Mouse (Mus musculus) ES-E14 (cell line): Measurements from ENCODE around the gene Slc31a2. TPM values are rescaled to one million over a fixed set of nuclear protein-coding genes. Genes with fewer than 3 reads are reported as not detected.

Experiments used
- DNase-seq: peaks from one replicate; pipeline ENCODE4 v3.0.0-alpha.2; 2013; ENCODE audit warnings: low read depth, low spot score
- H3K27ac ChIP-seq: 2 replicates; pipeline ENCODE4 v1.5.1; 2012; ENCODE audit warnings: low read depth, mild to moderate bottlenecking, low read length, moderate library complexity, mixed read lengths; ENCODE audit not compliant: poor library complexity, insufficient read depth, severe bottlenecking
- H3K36me3 ChIP-seq: 2 replicates; pipeline ENCODE4 v1.6.1; 2012; ENCODE audit warnings: mild to moderate bottlenecking, low read length, moderate library complexity, mixed read lengths; ENCODE audit not compliant: control insufficient read depth, poor library complexity, insufficient read depth, severe bottlenecking
- H3K4me1 ChIP-seq, 2 experiments: fragments of 150-350 bp in 1 of 2; sonication (generic) in 1 of 2; 2 replicates each; pipeline ENCODE4 v1.6.1; 2012; ENCODE audit warnings: low read length in 2 of 2, mild to moderate bottlenecking in 1 of 2, mixed read lengths in 1 of 2; ENCODE audit not compliant: control insufficient read depth in 2 of 2, insufficient read depth in 2 of 2, poor library complexity in 1 of 2
- H3K4me3 ChIP-seq, 2 experiments: fragments of 150-350 bp in 1 of 2; sonication (generic) in 1 of 2; 2 replicates each; pipeline ENCODE4 v1.5.1; 2012; ENCODE audit warnings: low read length in 2 of 2, low read depth in 1 of 2, mild to moderate bottlenecking in 1 of 2, mixed read lengths in 1 of 2; ENCODE audit not compliant: insufficient read depth in 1 of 2, poor library complexity in 1 of 2, severe bottlenecking in 1 of 2
- H3K9ac ChIP-seq: 2 replicates; pipeline ENCODE4 v1.6.1; 2012; ENCODE audit warnings: low read depth, mild to moderate bottlenecking, low read length, mixed read lengths; ENCODE audit not compliant: poor library complexity, insufficient read depth, severe bottlenecking
- H3K9me3 ChIP-seq: fragments of 150-350 bp; sonication (generic); 2 replicates; pipeline ENCODE4 v1.6.1; 2012; ENCODE audit warnings: low read depth, mild to moderate bottlenecking, low read length; ENCODE audit not compliant: control insufficient read depth, insufficient read depth
- CHD2 ChIP-seq: IDR thresholded peaks from 2 replicates; pipeline ENCODE4 v1.6.1; 2014; ENCODE audit warnings: mild to moderate bottlenecking, low read depth, low read length, inconsistent platforms
- HCFC1 ChIP-seq: IDR thresholded peaks from 2 replicates; pipeline ENCODE4 v1.6.1; 2012; ENCODE audit warnings: low read length, inconsistent platforms, borderline replicate concordance; ENCODE audit not compliant: insufficient read depth
- MAFK ChIP-seq: IDR thresholded peaks from 2 replicates; pipeline ENCODE4 v1.6.1; 2014; ENCODE audit warnings: mild to moderate bottlenecking, low read depth, low read length, inconsistent platforms; ENCODE audit not compliant: insufficient read depth
- ZC3H11A ChIP-seq: IDR thresholded peaks from 2 replicates; pipeline ENCODE4 v1.6.1; 2012; ENCODE audit warnings: low read depth, mild to moderate bottlenecking, inconsistent platforms, low read length, borderline replicate concordance
- ZNF384 ChIP-seq: IDR thresholded peaks from 2 replicates; pipeline ENCODE4 v1.6.1; 2012; ENCODE audit warnings: low read depth, low read length, inconsistent platforms
- in situ Hi-C, 2 experiments: fragments of 600-800 bp; cut with MboI; formaldehyde crosslinking; loops; one replicate each; pipeline ENCODE4 v1.15.1; 2025; ENCODE audit warnings: low sequenced_read_pairs in 2 of 2, inconsistent platforms in 1 of 2; ENCODE audit not compliant: unreplicated experiment in 2 of 2
- total RNA-seq: library from RNA; depleted of rRNA; stranded (reverse); fragments of 300-350 nt; gene quantifications from 2 replicates; pipeline ENCODE4 v1.2.3, GENCODE M21; 2012

The Slc31a2 gene
- total RNA-seq, 1 experiment: 16.5 TPM

DNA sequence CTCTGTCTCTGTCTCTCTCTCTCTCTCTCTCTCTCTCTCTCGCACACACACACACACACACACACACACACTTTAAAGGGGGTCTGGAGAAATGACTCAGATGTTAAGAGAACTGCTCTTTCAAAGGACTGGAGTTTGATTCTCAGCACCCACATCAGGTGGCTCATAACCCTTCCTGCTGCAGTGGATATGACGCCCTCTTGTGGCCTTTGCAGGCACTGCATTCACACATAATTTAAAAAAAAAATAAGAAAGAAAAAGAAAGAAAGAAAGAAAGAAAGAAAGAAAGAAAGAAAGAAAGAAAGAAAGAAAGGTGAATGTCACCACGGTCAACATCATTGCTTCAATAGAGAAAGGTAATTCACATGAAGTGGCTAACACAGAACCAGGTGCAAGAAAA is 14.9 kb downstream of the Slc31a2 start:
- no peaks in the 10 kb centered on the region for H3K9me3 ChIP-seq
- no peak overlapping the region for H3K4me3 ChIP-seq
- DNase-seq: no peak
- no peak overlapping the region for H3K27ac ChIP-seq
- TF ChIP-seq HCFC1 (no peak), ZNF384 (peak; percentile 62; the same call in 1 of the 2 replicates)
- in situ Hi-C loops: no loop called here
- H3K36me3 ChIP-seq: no peaks in the 10 kb centered on the region
- no peak overlapping the region for H3K9ac ChIP-seq
- peaks cover 0 to 13% of the 10 kb centered on the region in 2 experiments; a peak in 3 of 4 replicates for H3K4me1 ChIP-seq

DNA sequence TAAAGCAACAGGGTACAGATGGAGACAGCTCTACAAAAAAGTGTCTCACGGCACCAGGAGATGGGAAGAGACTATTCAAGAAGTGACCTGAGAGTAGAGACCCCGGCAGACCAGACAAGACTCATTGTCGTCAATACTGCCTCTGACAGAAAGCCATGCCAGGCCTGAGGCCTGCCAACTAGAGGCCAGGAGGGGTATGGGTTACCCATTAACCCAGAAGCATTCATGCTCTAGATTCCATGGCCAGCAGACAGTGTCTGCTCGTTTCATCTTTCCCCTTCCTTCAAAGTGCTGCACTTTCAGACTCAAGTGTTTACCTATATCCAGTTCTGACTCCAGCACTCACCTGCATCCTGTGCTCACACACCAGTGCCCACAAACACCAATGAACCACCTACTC is 15.7 kb downstream of the Slc31a2 start:
- peaks cover 0 to 13% of the 10 kb centered on the region in 2 experiments; a peak in 3 of 4 replicates for H3K4me1 ChIP-seq
- H3K4me3 ChIP-seq: no peak overlapping the region
- no peaks in the 10 kb centered on the region for H3K36me3 ChIP-seq
- no peak overlapping the region for H3K27ac ChIP-seq
- in situ Hi-C loops: no loop called here
- no peaks in the 10 kb centered on the region for H3K9me3 ChIP-seq
- DNase-seq: no peak
- TF ChIP-seq MAFK: no peak
- no peak for TF ChIP-seq HCFC1
- no peak for TF ChIP-seq ZNF384
- no peak for TF ChIP-seq CHD2
- no peak overlapping the region for H3K9ac ChIP-seq

DNA sequence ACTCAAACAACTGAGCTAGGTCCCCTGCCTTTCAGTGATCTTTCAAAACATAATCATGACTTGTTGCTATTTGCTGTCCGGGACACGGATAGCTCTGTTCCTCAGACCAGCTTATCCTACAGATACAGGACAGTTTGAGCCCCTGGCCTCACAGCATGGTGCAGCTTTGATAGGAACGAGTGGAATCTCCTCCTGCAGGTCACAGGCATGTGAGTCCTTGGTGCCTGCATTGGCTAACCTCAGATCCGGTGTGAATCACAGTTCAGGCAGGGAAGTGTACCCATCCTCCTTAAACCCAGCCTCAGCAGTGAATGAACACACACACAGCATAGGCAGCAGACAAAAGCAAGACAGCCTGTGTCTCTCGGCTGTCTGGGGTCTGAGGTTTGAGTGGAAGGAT is 19.0 kb downstream of the Slc31a2 start:
- Histone ChIP-seq H3K9me3 (no peaks in the 10 kb centered on the region), H3K4me1 (peaks cover 0 to 12% of the 10 kb centered on the region in 2 experiments; a peak in 2 of 4 replicates), H3K4me3 (no peak overlapping the region), H3K9ac (no peak overlapping the region), H3K36me3 (no peaks in the 10 kb centered on the region), H3K27ac (no peak overlapping the region)
- DNase-seq: no peak
- in situ Hi-C loops: no loop called here
- TF ChIP-seq HCFC1 (no peak), CHD2 (no peak), MAFK (no peak), ZNF384 (no peak), ZC3H11A (no peak)

DNA sequence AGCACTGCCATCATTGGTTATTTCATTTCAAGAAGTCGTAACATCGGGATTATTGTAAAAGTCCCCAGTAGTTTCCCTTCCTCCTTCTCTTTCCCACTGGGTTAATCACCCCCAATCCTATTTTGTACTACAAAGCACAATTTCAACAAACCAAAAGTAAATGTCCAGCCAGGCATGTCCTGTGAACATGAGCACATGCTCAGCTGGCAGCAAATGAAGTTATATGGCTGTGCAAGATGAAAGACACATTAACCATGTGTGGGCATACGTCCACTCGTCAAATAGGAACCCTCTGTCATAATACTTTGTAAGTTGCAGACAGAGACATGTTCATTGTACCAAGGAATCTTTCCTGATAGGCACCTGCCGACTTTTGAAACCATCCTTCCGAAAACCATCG is 20.6 kb downstream of the Slc31a2 start:
- DNase-seq: no peak
- no peaks in the 10 kb centered on the region for H3K9me3 ChIP-seq
- H3K27ac ChIP-seq: no peak overlapping the region
- TF ChIP-seq HCFC1 (no peak), ZC3H11A (no peak), ZNF384 (no peak), CHD2 (no peak), MAFK (no peak)
- no peaks in the 10 kb centered on the region for H3K36me3 ChIP-seq
- H3K4me1 ChIP-seq: peaks cover 0 to 15% of the 10 kb centered on the region in 2 experiments; a peak in 2 of 4 replicates
- H3K9ac ChIP-seq: no peak overlapping the region
- no peak overlapping the region for H3K4me3 ChIP-seq
- in situ Hi-C loops: no loop called here

DNA sequence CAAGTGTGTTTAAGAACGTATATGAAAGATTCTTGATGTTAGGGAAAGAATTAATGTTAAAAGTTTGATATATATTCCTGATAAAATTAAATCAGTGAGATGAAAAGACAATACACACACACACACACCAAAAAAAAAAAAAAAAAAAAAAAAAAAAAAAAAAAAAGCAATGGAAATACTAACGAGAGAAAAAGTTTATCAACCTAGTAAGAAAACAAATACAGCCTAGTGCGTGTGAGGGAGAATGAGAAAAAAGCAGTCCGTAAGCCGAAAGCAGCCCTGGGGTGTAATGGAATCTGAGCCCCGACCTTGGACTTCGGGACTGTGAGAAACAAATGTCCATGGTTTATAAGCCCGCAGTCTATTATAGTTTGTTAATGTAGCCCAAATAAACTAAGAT is 23.2 kb downstream of the Slc31a2 start:
- H3K36me3 ChIP-seq: no peaks in the 10 kb centered on the region
- peaks cover 0 to 13% of the 10 kb centered on the region in 2 experiments; a peak in 2 of 4 replicates for H3K4me1 ChIP-seq
- H3K9me3 ChIP-seq: no peaks in the 10 kb centered on the region
- H3K27ac ChIP-seq: no peak overlapping the region
- DNase-seq: no peak
- in situ Hi-C loops: no loop called here
- no peak overlapping the region for H3K9ac ChIP-seq
- peak; percentile 72 for TF ChIP-seq ZNF384
- no peak for TF ChIP-seq CHD2
- peak overlapping the region in 1 of 2 experiments; percentile 85; a peak in 1 of 4 replicates for H3K4me3 ChIP-seq
